Mouse (Mus musculus): Measurements from ENCODE around the gene Hagh. TPM values are rescaled to one million over a fixed set of nuclear protein-coding genes. Genes with fewer than 3 reads are reported as not detected.
A peak's percentile ranks its signal among the peaks of the same experiment; 100 is the strongest.

Gene Hagh
- total RNA-seq, 2 experiments from 2014 or later = 97.1 to 102 TPM

GRCm38 (mm10) chr17:24902671-24903474, 62.9 kb downstream of the Hagh start:
- DNase-seq = peak; percentile 57 to 65

GRCm38 (mm10) chr17:24903767-24904166, 63.8 kb downstream of the Hagh start:
- DNase-seq = no peak

- peak; percentile 84 to 89 for DNase-seq
Observed at GRCm38 (mm10) chr17:24907591-24907990, 67.6 kb downstream of the Hagh start.

- no peak for DNase-seq
Observed at GRCm38 (mm10) chr17:24913984-24914383, 74.0 kb downstream of the Hagh start.

Other genes with a start within 250 kb of the Hagh start
- gene Tsc2, start 207.5 kb upstream of the Hagh start, total RNA-seq (2021) = 100 to 1,000 TPM in 1 of 2 experiments, 10 to 100 TPM in 1; 79.2 to 103 TPM
- gene Nthl1, start 207.5 kb upstream of the Hagh start, total RNA-seq (2021) = 1 to 10 TPM; 7.8 TPM
- 10 to 100 TPM; 48.0 to 88.5 TPM for gene Slc9a3r2, start 189.8 kb upstream of the Hagh start, total RNA-seq (2021)
- not detected for gene Npw, start 181.7 kb upstream of the Hagh start, total RNA-seq (2021)
- 10 to 100 TPM; 47.5 to 51.1 TPM for gene Zfp598, start 170.5 kb upstream of the Hagh start, total RNA-seq (2021)
- 1 to 10 TPM; 1.7 to 2.0 TPM for gene Syngr3, start 150.2 kb upstream of the Hagh start, total RNA-seq (2021)
- gene Gfer, start 144.0 kb upstream of the Hagh start, total RNA-seq (2021) = 10 to 100 TPM; 34.5 to 42.0 TPM
- gene Noxo1, start 143.9 kb upstream of the Hagh start, total RNA-seq (2021) = 1 to 10 TPM; 4.5 to 6.1 TPM
- 10 to 100 TPM; 36.0 to 38.5 TPM for gene Tbl3, start 132.5 kb upstream of the Hagh start, total RNA-seq (2021)
- not detected for gene Rnf151, start 122.1 kb upstream of the Hagh start, total RNA-seq (2021)
- gene Rps2, start 122.0 kb upstream of the Hagh start, total RNA-seq (2021) = 100 to 1,000 TPM; 720 to 747 TPM
- 100 to 1,000 TPM; 239 to 246 TPM for gene Ndufb10, start 115.7 kb upstream of the Hagh start, total RNA-seq (2021)
- under 1 TPM in 1 of 2 experiments, not detected in 1; 0.40 TPM for gene Rpl3l, start 112.3 kb upstream of the Hagh start, total RNA-seq (2021)
- 10 to 100 TPM; 84.2 to 86.1 TPM for gene Msrb1, start 103.5 kb upstream of the Hagh start, total RNA-seq (2021)
- gene Hs3st6, start 87.2 kb upstream of the Hagh start, total RNA-seq (2021) = 1 to 10 TPM; 1.8 to 2.2 TPM
- gene Meiob, start 35.9 kb upstream of the Hagh start, total RNA-seq (2021) = 1 to 10 TPM; 1.0 to 1.1 TPM
- 10 to 100 TPM; 22.7 to 39.8 TPM for gene Fahd1, start 10.2 kb downstream of the Hagh start, total RNA-seq (2021)
- 1 to 10 TPM; 4.1 to 4.3 TPM for gene Igfals, start 25.9 kb downstream of the Hagh start, total RNA-seq (2021)
- gene Nubp2, start 46.2 kb downstream of the Hagh start, total RNA-seq (2021) = 10 to 100 TPM; 47.7 to 57.9 TPM
- 10 to 100 TPM; 31.2 to 34.7 TPM for gene Spsb3, start 46.5 kb downstream of the Hagh start, total RNA-seq (2021)
- gene Eme2, start 54.9 kb downstream of the Hagh start, total RNA-seq (2021) = 10 to 100 TPM; 41.0 to 42.3 TPM
- 100 to 1,000 TPM; 109 to 177 TPM for gene Mrps34, start 55.0 kb downstream of the Hagh start, total RNA-seq (2021)
- 100 to 1,000 TPM in 1 of 2 experiments, 10 to 100 TPM in 1; 51.3 to 113 TPM for gene Nme3, start 56.4 kb downstream of the Hagh start, total RNA-seq (2021)
- 100 to 1,000 TPM in 1 of 2 experiments, 10 to 100 TPM in 1; 82.1 to 126 TPM for gene Mapk8ip3, start 96.8 kb downstream of the Hagh start, total RNA-seq (2021)
- gene Jpt2, start 120.5 kb downstream of the Hagh start, total RNA-seq (2021) = 10 to 100 TPM; 25.1 to 26.4 TPM
- 10 to 100 TPM; 18.8 to 21.5 TPM for gene Cramp1l, start 175.6 kb downstream of the Hagh start, total RNA-seq (2021)
- gene Ift140, start 175.9 kb downstream of the Hagh start, total RNA-seq (2021) = 10 to 100 TPM; 18.9 to 32.1 TPM
- gene Tmem204, start 243.4 kb downstream of the Hagh start, total RNA-seq (2021) = 10 to 100 TPM; 31.4 to 39.7 TPM